Mouse (Mus musculus) forebrain, postnatal 0 days (tissue): Measurements from ENCODE around the gene Frg2f1. TPM values are rescaled to one million over a fixed set of nuclear protein-coding genes. Genes with fewer than 3 reads are reported as not detected.

Experiments used
- ATAC-seq: fragments of 200-750 bp; cut with Nextera tagmentation; 2 replicates; pipeline ENCODE4 v1.8.0; 2017; ENCODE audit warnings: mild to moderate bottlenecking, moderate library complexity
- DNase-seq: peaks from one replicate; pipeline ENCODE4 v3.0.0-alpha.2; 2015
- H3K27ac ChIP-seq: fragments of 300-500 bp; sonication (generic); 2 replicates; pipeline ENCODE4 v1.5.1; 2014; ENCODE audit warnings: low read depth, mild to moderate bottlenecking, antibody characterized with exemption, low read length, moderate library complexity, mixed read lengths
- H3K27me3 ChIP-seq: fragments of 300-500 bp; sonication (generic); 2 replicates; pipeline ENCODE4 v1.6.1; 2014; ENCODE audit warnings: mild to moderate bottlenecking, low read length, mixed read lengths; ENCODE audit not compliant: insufficient read depth
- H3K36me3 ChIP-seq: fragments of 300-500 bp; sonication (generic); 2 replicates; pipeline ENCODE4 v1.6.1; 2014; ENCODE audit warnings: mild to moderate bottlenecking, moderate library complexity; ENCODE audit not compliant: insufficient read depth
- H3K4me1 ChIP-seq: fragments of 300-500 bp; sonication (generic); 2 replicates; pipeline ENCODE4 v1.6.1; 2014; ENCODE audit warnings: antibody characterized with exemption; ENCODE audit not compliant: insufficient read depth
- H3K4me2 ChIP-seq: fragments of 300-500 bp; sonication (generic); 2 replicates; pipeline ENCODE4 v1.6.1; 2014; ENCODE audit warnings: low read depth, mild to moderate bottlenecking, moderate library complexity
- H3K4me3 ChIP-seq: fragments of 300-500 bp; sonication (generic); 2 replicates; pipeline ENCODE4 v1.5.1; 2014; ENCODE audit warnings: low read depth, low read length, mixed read lengths
- H3K9ac ChIP-seq: fragments of 300-500 bp; sonication (generic); 2 replicates; pipeline ENCODE4 v1.6.1; 2014; ENCODE audit warnings: mild to moderate bottlenecking
- H3K9me3 ChIP-seq: fragments of 300-500 bp; sonication (generic); 2 replicates; pipeline ENCODE4 v1.6.1; 2016; ENCODE audit warnings: low read length
- CTCF ChIP-seq: sonication (generic); IDR thresholded peaks from 2 replicates; pipeline ENCODE4 v1.5.1; 2016; ENCODE audit warnings: antibody characterized with exemption, control low read depth, low read depth
- WGBS: fragments of 180-500 bp; shearing (Covaris S2); extraction: QIAGEN DNeasy Blood & Tissue Kit; methylation state at CpG from one replicate; pipeline ENCODE4 v1.1.7; 2014; 5-methylcytosine and 5-hydroxymethylcytosine counted together
- polyA plus RNA-seq: library from polyadenylated mRNA; unstranded; fragments of >200 nt; fragmentation: Nextera tagmentation; extraction: Ambion mirVana; gene quantifications from 2 replicates; pipeline ENCODE4 v1.2.1, GENCODE M21; 2015
- total RNA-seq: library from RNA; depleted of rRNA; stranded (reverse); fragments of >200 nt; gene quantifications from 2 replicates; pipeline ENCODE4 v1.2.3, GENCODE M21; 2014; rRNA removed

Gene Frg2f1
- total RNA-seq (14.2 and 36.5 TPM in 2 replicates), polyA plus RNA-seq (9.0 and 11.3 TPM in 2 replicates)

DNA sequence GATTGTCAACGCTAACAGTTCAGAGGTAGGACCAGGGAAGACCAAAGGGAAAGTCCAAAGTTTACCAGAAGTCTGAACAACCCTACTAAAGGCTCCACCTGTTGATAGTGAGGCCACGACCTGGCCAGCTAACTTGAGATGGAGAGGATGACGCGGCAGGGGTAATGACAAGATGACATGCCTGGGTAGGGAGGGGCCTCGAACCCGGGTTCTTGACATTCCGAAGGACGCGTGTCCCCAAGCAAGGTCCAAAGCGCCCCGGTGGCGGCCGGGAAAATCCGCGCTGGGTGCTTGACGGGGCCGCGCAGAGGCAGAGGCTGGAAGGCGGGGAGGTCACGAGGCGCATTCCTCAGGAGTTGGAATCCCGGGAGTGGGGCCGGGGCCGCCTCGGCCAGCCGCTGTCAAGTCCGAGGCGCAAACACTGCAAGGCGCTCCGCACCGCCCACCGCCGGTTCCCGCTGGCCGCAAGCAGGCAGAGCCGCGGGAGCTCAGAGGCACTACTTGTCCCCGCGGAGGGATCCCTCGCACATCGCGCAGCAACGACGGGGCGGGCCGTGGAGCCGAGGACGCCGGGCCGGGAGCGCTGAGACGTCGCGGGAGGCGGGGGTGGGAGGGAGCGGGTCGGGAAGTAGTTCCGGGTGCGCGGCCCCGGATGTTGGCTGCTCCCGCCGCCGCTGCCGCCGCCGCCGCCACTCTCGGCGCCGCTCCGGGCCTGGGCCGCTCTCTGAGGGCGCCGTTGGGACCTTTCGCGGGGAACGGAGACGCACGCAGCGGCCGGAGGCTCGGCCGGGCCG lies at the start of gene Frg2f1:
Frg2f1 (minus strand) TSS at position 499 of the 794 bp plus-strand sequence.
- ATAC-seq (peak; percentile 96), DNase-seq (peak; percentile 97)
- peak within 1 kb of the TSS; percentile 96 for H3K27ac ChIP-seq
- H3K9ac ChIP-seq, result peak within 1 kb of the TSS; percentile 92
- no peaks in the 10 kb centered on the region for H3K9me3 ChIP-seq
- WGBS, result 2% methylated on average over 59 of the region's 85 CpGs
- H3K36me3 ChIP-seq, result no peaks in the 10 kb centered on the region
- TF ChIP-seq CTCF, result peak; percentile 31; the same call in 1 of the 2 replicates
- peak within 1 kb of the TSS; percentile 68 for H3K4me2 ChIP-seq
- H3K4me3 ChIP-seq, result peak within 1 kb of the TSS; percentile 94
- no peaks in the 10 kb centered on the region for H3K27me3 ChIP-seq
- peaks cover 9% of the 10 kb centered on the region; the same call in 1 of the 2 replicates for H3K4me1 ChIP-seq

DNA sequence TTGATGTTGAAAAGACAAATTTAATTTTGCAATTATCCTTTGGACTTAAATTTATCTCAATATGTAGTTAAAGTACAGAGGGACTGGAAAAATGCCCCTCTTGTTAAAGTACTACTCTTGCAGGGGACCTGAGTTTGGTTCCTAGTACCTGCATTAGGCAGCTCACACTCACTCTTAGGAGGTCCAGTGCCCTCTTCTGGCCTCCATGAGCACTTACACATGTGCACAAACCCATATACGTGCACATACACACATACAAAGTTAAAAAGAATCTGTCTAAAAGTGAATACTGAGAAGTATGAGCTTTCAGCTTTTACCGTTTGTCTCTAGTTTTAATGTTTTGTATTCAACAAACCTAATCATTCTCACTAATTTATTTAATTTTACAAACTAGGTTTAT lies 48.7 kb upstream of the Frg2f1 start:
- TF ChIP-seq CTCF, result no peak
- H3K9ac ChIP-seq, result no peak overlapping the region
- H3K27me3 ChIP-seq, result no peaks in the 10 kb centered on the region
- no peak overlapping the region for H3K27ac ChIP-seq
- H3K9me3 ChIP-seq, result no peaks in the 10 kb centered on the region
- H3K4me3 ChIP-seq, result no peak overlapping the region
- WGBS, result 92% methylated on average over 2 of the region's 2 CpGs
- 0 out of 2 replicates have a peak, but pooled peaks cover 2% of the 10 kb centered on the region for H3K4me1 ChIP-seq
- DNase-seq, result no peak
- ATAC-seq, result no peak
- H3K36me3 ChIP-seq, result 0 out of 2 replicates have a peak, but pooled peaks cover 4% of the 10 kb centered on the region
- no peak overlapping the region for H3K4me2 ChIP-seq

DNA sequence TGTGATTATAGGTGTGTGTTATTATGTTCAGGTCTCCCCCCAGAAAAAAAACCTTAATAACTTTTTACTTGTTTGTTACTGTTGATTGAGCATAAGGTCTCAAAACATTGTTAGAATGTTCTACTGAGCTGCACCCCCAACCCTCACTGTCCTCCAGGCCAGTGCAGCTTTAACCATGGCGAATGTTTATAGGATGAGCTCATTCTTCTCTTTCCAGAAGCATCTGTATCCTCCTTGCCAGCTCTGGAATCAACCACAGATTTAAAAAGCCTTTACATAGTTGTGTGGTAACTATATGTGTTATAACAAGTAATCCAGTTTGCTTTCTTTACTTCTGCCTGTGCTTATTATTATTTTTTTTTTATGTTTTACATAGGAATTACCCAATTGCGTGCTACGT lies 36.1 kb upstream of the Frg2f1 start:
- ATAC-seq, result no peak
- Histone ChIP-seq H3K9ac (no peak overlapping the region), H3K27me3 (no peaks in the 10 kb centered on the region), H3K9me3 (no peaks in the 10 kb centered on the region), H3K4me3 (no peak overlapping the region), H3K27ac (no peak overlapping the region), H3K4me2 (no peak overlapping the region), H3K36me3 (peaks cover 5% of the 10 kb centered on the region; the same call in 1 of the 2 replicates), H3K4me1 (no peaks in the 10 kb centered on the region)
- DNase-seq, result no peak
- no peak for TF ChIP-seq CTCF
- WGBS, result 93% methylated on average over 3 of the region's 3 CpGs

DNA sequence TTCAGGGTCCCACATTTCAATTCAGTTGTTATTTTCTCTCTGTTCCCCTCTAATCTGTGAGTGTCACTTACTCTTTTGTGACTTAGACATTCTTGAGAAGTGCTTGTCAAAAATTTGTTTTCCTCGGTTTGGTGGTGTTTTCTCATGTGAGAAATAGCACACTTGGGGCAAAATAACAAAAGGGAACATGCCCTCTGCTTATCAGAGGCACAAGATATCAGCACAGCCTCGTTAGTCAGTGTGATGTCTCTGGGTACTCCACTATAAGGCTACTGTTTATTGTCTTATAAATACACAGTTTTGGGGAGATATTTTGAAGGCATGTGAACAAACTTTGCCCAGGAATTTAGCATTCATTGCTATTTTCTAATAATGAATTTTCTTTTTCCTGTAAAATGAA lies 35.2 kb upstream of the Frg2f1 start:
- TF ChIP-seq CTCF, result no peak
- no peak for ATAC-seq
- H3K36me3 ChIP-seq, result peaks cover 5% of the 10 kb centered on the region; the same call in 1 of the 2 replicates
- H3K9me3 ChIP-seq, result no peaks in the 10 kb centered on the region
- no peak overlapping the region for H3K27ac ChIP-seq
- H3K4me2 ChIP-seq, result no peak overlapping the region
- H3K9ac ChIP-seq, result no peak overlapping the region
- 55% methylated on average over 2 of the region's 2 CpGs for WGBS
- H3K4me3 ChIP-seq, result no peak overlapping the region
- H3K4me1 ChIP-seq, result no peaks in the 10 kb centered on the region
- no peaks in the 10 kb centered on the region for H3K27me3 ChIP-seq
- DNase-seq, result no peak

DNA sequence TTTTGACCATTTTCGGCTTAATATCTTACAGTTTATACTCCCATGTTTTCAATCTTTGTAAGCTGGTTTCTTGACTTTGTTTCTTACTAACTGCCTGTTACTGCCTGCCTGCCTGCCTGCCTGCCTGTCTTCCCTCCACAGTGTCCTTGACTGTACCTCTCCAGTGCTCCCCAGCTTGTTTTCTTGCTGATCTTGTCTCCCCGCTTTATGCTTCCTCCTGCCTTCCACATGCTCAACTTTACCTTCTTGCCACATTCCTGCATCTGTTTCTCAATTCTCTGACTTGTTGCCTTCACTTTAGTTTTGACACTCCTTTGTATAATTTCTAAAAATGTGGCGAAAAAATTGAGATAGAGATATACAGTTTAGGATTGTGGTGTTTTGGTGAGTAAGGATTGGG lies 33.4 kb upstream of the Frg2f1 start:
- no peak overlapping the region for H3K4me2 ChIP-seq
- H3K36me3 ChIP-seq, result peaks cover 5% of the 10 kb centered on the region; the same call in 1 of the 2 replicates
- H3K9me3 ChIP-seq, result no peaks in the 10 kb centered on the region
- no peak overlapping the region for H3K9ac ChIP-seq
- H3K4me3 ChIP-seq, result no peak overlapping the region
- WGBS, result 92% methylated on average over 3 of the region's 3 CpGs
- H3K27me3 ChIP-seq, result no peaks in the 10 kb centered on the region
- DNase-seq, result no peak
- no peak for TF ChIP-seq CTCF
- no peak overlapping the region for H3K27ac ChIP-seq
- no peaks in the 10 kb centered on the region for H3K4me1 ChIP-seq
- no peak for ATAC-seq

DNA sequence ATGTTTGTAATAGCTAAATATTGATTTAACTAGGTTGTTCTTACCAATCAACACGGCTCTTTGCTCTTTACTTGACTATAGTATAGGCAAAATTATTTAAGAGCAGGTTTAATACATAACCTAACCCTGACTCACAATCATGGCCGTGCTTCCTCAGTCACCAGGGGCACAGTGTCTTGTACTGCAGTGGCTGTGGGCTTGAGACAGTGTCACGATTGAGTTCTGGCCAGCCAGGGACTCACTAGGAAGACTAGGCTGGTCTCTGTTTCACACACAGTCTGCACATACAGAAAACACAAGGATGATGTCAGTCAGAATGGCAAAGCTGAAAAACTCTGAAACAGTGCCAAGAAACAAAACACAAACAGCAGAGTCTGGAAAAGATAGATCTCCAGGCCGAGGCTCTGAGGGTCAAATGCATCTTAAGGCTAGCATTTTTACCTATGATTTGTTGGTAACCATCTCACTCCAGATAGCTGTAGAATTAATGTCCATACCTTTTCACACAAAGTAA lies 27.1 kb upstream of the Frg2f1 start:
- TF ChIP-seq CTCF, result no peak
- no peaks in the 10 kb centered on the region for H3K4me1 ChIP-seq
- no peak overlapping the region for H3K4me2 ChIP-seq
- H3K27ac ChIP-seq, result no peak overlapping the region
- no peak overlapping the region for H3K9ac ChIP-seq
- peak; percentile 3 for DNase-seq
- no peaks in the 10 kb centered on the region for H3K27me3 ChIP-seq
- 63% methylated on average over 4 of the region's 4 CpGs for WGBS
- H3K4me3 ChIP-seq, result no peak overlapping the region
- H3K36me3 ChIP-seq, result no peaks in the 10 kb centered on the region
- ATAC-seq, result no peak
- H3K9me3 ChIP-seq, result no peaks in the 10 kb centered on the region

DNA sequence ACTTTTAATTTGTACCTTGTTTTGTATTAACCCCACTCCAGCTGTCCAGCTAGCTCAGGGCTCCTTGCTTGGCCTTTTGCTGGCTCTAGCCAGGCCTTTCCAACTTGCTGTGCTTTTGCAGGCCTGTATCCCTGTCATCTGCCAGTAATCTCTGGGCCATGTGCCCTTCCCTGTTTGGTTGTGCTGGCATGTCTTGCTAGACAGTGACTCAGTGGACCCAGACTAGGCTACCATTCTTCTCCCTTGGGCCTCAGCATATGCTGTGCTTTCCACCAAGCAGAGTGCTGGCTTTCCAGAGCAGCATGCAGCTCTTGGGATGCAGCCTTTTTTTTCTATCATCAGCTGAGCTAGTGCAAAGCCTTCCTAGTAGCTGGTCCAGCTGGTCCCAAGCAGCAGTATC lies 23.8 kb upstream of the Frg2f1 start:
- ATAC-seq (no peak), DNase-seq (no peak)
- Histone ChIP-seq H3K36me3 (no peaks in the 10 kb centered on the region), H3K4me1 (no peaks in the 10 kb centered on the region), H3K27ac (no peak overlapping the region), H3K9me3 (no peaks in the 10 kb centered on the region), H3K4me3 (no peak overlapping the region), H3K27me3 (no peaks in the 10 kb centered on the region), H3K4me2 (no peak overlapping the region), H3K9ac (no peak overlapping the region)
- TF ChIP-seq CTCF, result no peak
